Mouse (Mus musculus) midbrain, embryonic 15.5 days (tissue): Measurements from ENCODE around the gene D930048N14Rik. TPM values are rescaled to one million over a fixed set of nuclear protein-coding genes. Genes with fewer than 3 reads are reported as not detected.

Experiments used
- ATAC-seq: fragments of 200-750 bp; cut with Nextera tagmentation; replicated peaks from 2 replicates; pipeline ENCODE4 v1.8.0; 2017; ENCODE audit warnings: moderate TSS enrichment
- H3K27ac ChIP-seq: fragments of 300-500 bp; sonication (generic); 2 replicates; pipeline ENCODE4 v1.5.1; 2015; ENCODE audit warnings: mild to moderate bottlenecking, inconsistent platforms
- H3K27me3 ChIP-seq: fragments of 300-500 bp; sonication (generic); replicated peaks from 2 replicates; pipeline ENCODE4 v1.6.1; 2015; ENCODE audit warnings: inconsistent platforms
- H3K36me3 ChIP-seq: fragments of 300-500 bp; sonication (generic); replicated peaks from 2 replicates; pipeline ENCODE4 v1.6.1; 2015; ENCODE audit warnings: inconsistent platforms
- H3K4me1 ChIP-seq: fragments of 300-500 bp; sonication (generic); 2 replicates; pipeline ENCODE4 v1.6.1; 2015; ENCODE audit warnings: inconsistent platforms
- H3K4me2 ChIP-seq: fragments of 300-500 bp; sonication (generic); 2 replicates; pipeline ENCODE4 v1.6.1; 2015; ENCODE audit warnings: inconsistent platforms, mild to moderate bottlenecking, moderate library complexity
- H3K4me3 ChIP-seq: fragments of 300-500 bp; sonication (generic); 2 replicates; pipeline ENCODE4 v1.5.1; 2015; ENCODE audit warnings: mild to moderate bottlenecking, inconsistent platforms
- H3K9ac ChIP-seq: fragments of 300-500 bp; sonication (generic); 2 replicates; pipeline ENCODE4 v1.6.1; 2015; ENCODE audit warnings: mild to moderate bottlenecking, inconsistent platforms
- H3K9me3 ChIP-seq: fragments of 300-500 bp; sonication (generic); 2 replicates; pipeline ENCODE4 v1.6.1; 2016; ENCODE audit warnings: inconsistent platforms
- WGBS: fragments of 180-500 bp; shearing (Covaris S2); methylation state at CpG from one replicate; pipeline ENCODE4 v1.1.7; 2015; ENCODE audit warnings: mixed read lengths; 5-methylcytosine and 5-hydroxymethylcytosine counted together
- polyA plus RNA-seq: library from polyadenylated mRNA; unstranded; fragments of >200 nt; fragmentation: Nextera tagmentation; extraction: Ambion mirVana; gene quantifications from 2 replicates; pipeline ENCODE4 v1.2.1, GENCODE M21; 2015

Gene D930048N14Rik
- polyA plus RNA-seq, 1 experiment from 2014 or later, result 0.94 TPM

GRCm38 (mm10) chr11:51646751-51647667 is 3.7 kb upstream of the D930048N14Rik start:
- WGBS, result 87% methylated on average over 15 of the region's 15 CpGs
- 0 out of 2 replicates have a peak overlapping the region, but pooled peaks have one; percentile 23 for H3K27ac ChIP-seq
- H3K4me2 ChIP-seq, result no peak overlapping the region
- H3K36me3 ChIP-seq, result no peaks in the 10 kb centered on the region
- H3K9me3 ChIP-seq, result no peaks in the 10 kb centered on the region
- peaks cover 26% of the 10 kb centered on the region for H3K4me1 ChIP-seq
- no peak overlapping the region for H3K4me3 ChIP-seq
- no peak for ATAC-seq
- H3K27me3 ChIP-seq, result peaks cover 14% of the 10 kb centered on the region
- H3K9ac ChIP-seq, result no peak overlapping the region

GRCm38 (mm10) chr11:51648566-51648965 is 2.2 kb upstream of the D930048N14Rik start:
- H3K36me3 ChIP-seq, result no peaks in the 10 kb centered on the region
- 0 out of 2 replicates have a peak overlapping the region, but pooled peaks have one; percentile 97 for H3K4me2 ChIP-seq
- H3K9me3 ChIP-seq, result no peaks in the 10 kb centered on the region
- no peak overlapping the region for H3K9ac ChIP-seq
- no peak overlapping the region for H3K4me3 ChIP-seq
- no peak overlapping the region for H3K27ac ChIP-seq
- H3K27me3 ChIP-seq, result peaks cover 14% of the 10 kb centered on the region
- peaks cover 26% of the 10 kb centered on the region for H3K4me1 ChIP-seq
- WGBS, result 5% methylated on average over 3 of the region's 3 CpGs
- 0 out of 2 replicates have a peak, but pooled peaks have one; percentile 7 for ATAC-seq

GRCm38 (mm10) chr11:51649111-51649888 is 1.5 kb upstream of the D930048N14Rik start:
- Histone ChIP-seq H3K9ac (peak overlapping the region; percentile 64), H3K4me1 (peaks cover 26% of the 10 kb centered on the region), H3K27ac (no peak overlapping the region), H3K27me3 (peaks cover 14% of the 10 kb centered on the region), H3K36me3 (no peaks in the 10 kb centered on the region), H3K4me3 (peak overlapping the region; percentile 76), H3K9me3 (no peaks in the 10 kb centered on the region), H3K4me2 (peak overlapping the region; percentile 97)
- 26% methylated on average over 11 of the region's 11 CpGs for WGBS
- no peak for ATAC-seq

- H3K36me3 ChIP-seq, result no peaks in the 10 kb centered on the region
- no peak overlapping the region for H3K27ac ChIP-seq
- peaks cover 26% of the 10 kb centered on the region for H3K4me1 ChIP-seq
- no peaks in the 10 kb centered on the region for H3K9me3 ChIP-seq
- no peak for ATAC-seq
- peaks cover 14% of the 10 kb centered on the region for H3K27me3 ChIP-seq
- peak overlapping the region; percentile 64 for H3K9ac ChIP-seq
- WGBS, result 6% methylated on average over 7 of the region's 7 CpGs
- H3K4me2 ChIP-seq, result peak overlapping the region; percentile 97
- peak overlapping the region; percentile 76 for H3K4me3 ChIP-seq
Observed at GRCm38 (mm10) chr11:51649889-51650199, 910 bp upstream of the D930048N14Rik start.

- peak overlapping the region; percentile 64 for H3K9ac ChIP-seq
- peak overlapping the region; percentile 97 for H3K4me2 ChIP-seq
- 0 out of 2 replicates have a peak, but pooled peaks have one; percentile 8 for ATAC-seq
- no peaks in the 10 kb centered on the region for H3K9me3 ChIP-seq
- H3K27ac ChIP-seq, result 0 out of 2 replicates have a peak overlapping the region, but pooled peaks have one; percentile 15
- H3K4me3 ChIP-seq, result peak overlapping the region; percentile 76
- H3K27me3 ChIP-seq, result peaks cover 14% of the 10 kb centered on the region
- peaks cover 26% of the 10 kb centered on the region for H3K4me1 ChIP-seq
- WGBS, result under 1% methylated on average over 30 of the region's 30 CpGs
- no peaks in the 10 kb centered on the region for H3K36me3 ChIP-seq
Observed at GRCm38 (mm10) chr11:51650261-51650660, 493 bp upstream of the D930048N14Rik start.

- 89% methylated on average over 4 of the region's 4 CpGs for WGBS
- H3K27me3 ChIP-seq, result peaks cover 14% of the 10 kb centered on the region
Observed at GRCm38 (mm10) chr11:51652889-51653418, 2.2 kb downstream of the D930048N14Rik start.

GRCm38 (mm10) chr11:51653736-51654135 is 3.0 kb downstream of the D930048N14Rik start:
- H3K27ac ChIP-seq, result no peak overlapping the region
- H3K4me2 ChIP-seq, result no peak overlapping the region
- H3K36me3 ChIP-seq, result no peaks in the 10 kb centered on the region
- H3K4me3 ChIP-seq, result no peak overlapping the region
- no peaks in the 10 kb centered on the region for H3K9me3 ChIP-seq
- WGBS, result 94% methylated on average over 6 of the region's 6 CpGs
- peaks cover 23% of the 10 kb centered on the region for H3K4me1 ChIP-seq
- H3K27me3 ChIP-seq, result peaks cover 14% of the 10 kb centered on the region
- ATAC-seq, result no peak
- no peak overlapping the region for H3K9ac ChIP-seq

More at GRCm38 (mm10) chr11:51652889-51653418, 2.2 kb downstream of the D930048N14Rik start:
- Histone ChIP-seq H3K9me3 (no peaks in the 10 kb centered on the region), H3K36me3 (no peaks in the 10 kb centered on the region), H3K27ac (no peak overlapping the region), H3K9ac (no peak overlapping the region), H3K4me3 (no peak overlapping the region), H3K4me1 (peaks cover 26% of the 10 kb centered on the region), H3K4me2 (no peak overlapping the region)
- no peak for ATAC-seq

GRCm38 (mm10) chr11:51654891-51655290 is 4.1 kb downstream of the D930048N14Rik start:
- Histone ChIP-seq H3K9me3 (no peaks in the 10 kb centered on the region), H3K4me3 (no peak overlapping the region), H3K27ac (no peak overlapping the region), H3K36me3 (no peaks in the 10 kb centered on the region), H3K9ac (no peak overlapping the region), H3K27me3 (peaks cover 4% of the 10 kb centered on the region; the same call in 1 of the 2 replicates), H3K4me1 (peaks cover 11% of the 10 kb centered on the region), H3K4me2 (no peak overlapping the region)
- WGBS, result 92% methylated on average over 3 of the region's 3 CpGs
- ATAC-seq, result no peak

GRCm38 (mm10) chr11:51656798-51657521 is 6.2 kb downstream of the D930048N14Rik start:
- H3K9ac ChIP-seq, result no peak overlapping the region
- WGBS, result 84% methylated on average over 10 of the region's 10 CpGs
- H3K4me1 ChIP-seq, result no peaks in the 10 kb centered on the region
- no peak overlapping the region for H3K4me2 ChIP-seq
- no peaks in the 10 kb centered on the region for H3K36me3 ChIP-seq
- no peak overlapping the region for H3K4me3 ChIP-seq
- no peaks in the 10 kb centered on the region for H3K27me3 ChIP-seq
- ATAC-seq, result no peak
- H3K27ac ChIP-seq, result no peak overlapping the region
- no peaks in the 10 kb centered on the region for H3K9me3 ChIP-seq

GRCm38 (mm10) chr11:51658291-51658690 is 7.5 kb downstream of the D930048N14Rik start:
- ATAC-seq, result no peak

GRCm38 (mm10) chr11:51658705-51659104 is 8.0 kb downstream of the D930048N14Rik start:
- Histone ChIP-seq H3K9ac (no peak overlapping the region), H3K4me2 (no peak overlapping the region), H3K27ac (no peak overlapping the region), H3K9me3 (no peaks in the 10 kb centered on the region), H3K4me3 (no peak overlapping the region), H3K36me3 (no peaks in the 10 kb centered on the region), H3K27me3 (no peaks in the 10 kb centered on the region), H3K4me1 (no peaks in the 10 kb centered on the region)
- 77% methylated on average over 6 of the region's 6 CpGs for WGBS
- no peak for ATAC-seq

More at GRCm38 (mm10) chr11:51658291-51658690, 7.5 kb downstream of the D930048N14Rik start:
- Histone ChIP-seq H3K4me1 (no peaks in the 10 kb centered on the region), H3K9me3 (no peaks in the 10 kb centered on the region), H3K36me3 (no peaks in the 10 kb centered on the region), H3K27me3 (no peaks in the 10 kb centered on the region), H3K9ac (no peak overlapping the region), H3K4me3 (no peak overlapping the region), H3K4me2 (no peak overlapping the region), H3K27ac (no peak overlapping the region)
- 67% methylated on average over 7 of the region's 7 CpGs for WGBS
